Mouse (Mus musculus): ENCODE data around the gene Rdh16. TPM values are rescaled to one million over a fixed set of nuclear protein-coding genes. Genes with fewer than 3 reads are reported as not detected.
"Not testable (repeated sequence)": the region's sequence is repeated elsewhere in the genome, so short reads cannot be mapped to it uniquely, and the experiment has no call there.

Gene Rdh16
- polyA plus RNA-seq, 1 experiment from 2014 or later, result not detected

DNA sequence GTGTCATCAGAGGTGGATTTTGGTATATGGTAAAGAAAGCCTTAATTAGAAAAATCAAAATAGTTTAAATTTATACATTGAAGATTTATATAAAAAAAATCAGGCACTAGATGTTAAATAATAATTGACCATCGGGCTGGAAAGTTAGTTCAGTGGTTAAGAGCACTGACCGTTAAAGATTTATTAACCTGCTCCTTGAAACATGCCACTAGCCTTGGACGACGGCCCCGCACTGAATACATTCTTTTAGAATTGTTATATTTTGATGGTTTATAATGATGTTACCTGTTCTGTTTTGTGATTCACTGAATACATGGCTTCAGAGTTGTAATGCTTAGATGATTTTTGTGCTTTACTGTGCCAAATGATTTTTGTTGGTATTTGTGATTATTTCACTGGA, 45.0 kb downstream of the Rdh16 start:
- not testable (repeated sequence) for H3K36me3 ChIP-seq (ENCODE audit: control insufficient read depth, insufficient read depth); H3K4me2 ChIP-seq (ENCODE audit: low read depth, low read length); H3K27me3 ChIP-seq (ENCODE audit: control insufficient read depth, insufficient read depth, low read length); H3K27ac ChIP-seq (ENCODE audit: low read length); H3K9ac ChIP-seq (ENCODE audit: low read length); H3K9me3 ChIP-seq (replicated peaks; ENCODE audit: control insufficient read depth, low read length); ATAC-seq (replicated peaks; ENCODE audit: extremely low read depth, insufficient read depth, low FRiP score); H3K4me3 ChIP-seq (ENCODE audit: low read length); H3K4me1 ChIP-seq (ENCODE audit: control insufficient read depth, insufficient read depth, low read length)
- 90% methylated on average over 5 of the region's 5 CpGs for WGBS

DNA sequence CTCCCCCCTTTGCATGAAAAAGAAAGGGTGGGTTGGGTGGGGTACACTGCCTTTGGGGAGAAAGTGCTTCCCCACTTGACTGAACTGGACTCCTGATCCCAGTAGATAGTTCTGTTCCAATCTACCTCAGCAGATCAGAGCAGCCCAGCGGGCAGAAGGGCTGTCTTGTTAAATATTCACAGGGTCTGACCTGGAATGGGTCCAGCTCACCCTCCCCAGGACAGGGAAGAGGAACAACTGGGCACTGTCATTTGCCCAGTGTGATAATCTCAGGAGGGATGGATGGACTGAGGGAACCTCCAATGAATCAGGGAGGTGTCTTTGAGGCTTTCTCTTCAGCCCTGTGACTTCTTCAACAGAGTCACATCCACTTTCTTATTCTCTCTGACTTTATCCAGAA, 47.1 kb downstream of the Rdh16 start:
- 45% methylated on average over 1 of the region's 1 CpGs for WGBS
- H3K9me3 ChIP-seq (replicated peaks; ENCODE audit: control insufficient read depth, low read length), result 0 out of 2 replicates have a peak, but pooled peaks cover 3% of the 10 kb centered on the region

DNA sequence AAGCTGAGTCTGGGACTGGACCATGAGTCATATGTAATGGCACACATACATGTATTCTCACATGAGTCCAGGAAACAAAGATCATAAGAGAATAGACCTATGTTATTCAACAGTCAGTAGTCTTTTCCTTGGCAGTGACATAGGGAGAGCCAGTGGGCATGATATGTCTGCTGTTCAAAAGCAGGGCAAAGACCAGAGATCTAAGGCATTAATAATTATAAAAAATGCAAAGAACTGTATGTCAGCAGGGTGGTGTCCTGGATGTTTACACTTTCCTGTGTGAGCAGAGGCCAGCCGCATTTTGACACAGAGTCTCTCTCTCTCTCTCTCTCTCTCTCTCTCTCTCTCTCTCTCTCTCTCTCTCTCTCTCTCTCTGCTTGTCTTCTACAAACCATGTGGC, 48.7 kb downstream of the Rdh16 start, which contains the start of gene Rdh19:
Rdh19 (plus strand) TSS at position 301 of the 400 bp plus-strand sequence.
- H3K9me3 ChIP-seq (replicated peaks; ENCODE audit: control insufficient read depth, low read length), result 0 out of 2 replicates have a peak, but pooled peaks cover 3% of the 10 kb centered on the region
- WGBS, result 50% methylated on average over 1 of the region's 1 CpGs
- no peak within 1 kb of the TSS for H3K9ac ChIP-seq (ENCODE audit: low read length)
- no peaks in the 10 kb centered on the region for H3K27me3 ChIP-seq (ENCODE audit: control insufficient read depth, insufficient read depth, low read length)
- ATAC-seq (replicated peaks; ENCODE audit: extremely low read depth, insufficient read depth, low FRiP score), result no peak
- H3K4me2 ChIP-seq (ENCODE audit: low read depth, low read length), result no peak within 1 kb of the TSS
- H3K36me3 ChIP-seq (ENCODE audit: control insufficient read depth, insufficient read depth), result no peaks in the 10 kb centered on the region
- no peak within 1 kb of the TSS for H3K4me3 ChIP-seq (ENCODE audit: low read length)
- H3K27ac ChIP-seq (ENCODE audit: low read length), result no peak within 1 kb of the TSS
- no peaks in the 10 kb centered on the region for H3K4me1 ChIP-seq (ENCODE audit: control insufficient read depth, insufficient read depth, low read length)

More for the DNA sequence above, 47.1 kb downstream of the Rdh16 start:
- no peak overlapping the region for H3K4me2 ChIP-seq (ENCODE audit: low read depth, low read length)
- H3K27me3 ChIP-seq (ENCODE audit: control insufficient read depth, insufficient read depth, low read length), result no peaks in the 10 kb centered on the region
- no peak overlapping the region for H3K9ac ChIP-seq (ENCODE audit: low read length)
- no peak overlapping the region for H3K4me3 ChIP-seq (ENCODE audit: low read length)
- no peak for ATAC-seq (replicated peaks; ENCODE audit: extremely low read depth, insufficient read depth, low FRiP score)
- no peaks in the 10 kb centered on the region for H3K4me1 ChIP-seq (ENCODE audit: control insufficient read depth, insufficient read depth, low read length)
- H3K27ac ChIP-seq (ENCODE audit: low read length), result no peak overlapping the region
- H3K36me3 ChIP-seq (ENCODE audit: control insufficient read depth, insufficient read depth), result no peaks in the 10 kb centered on the region

GRCm38 (mm10) chr10:127856376-127856775, 55.4 kb downstream of the Rdh16 start:
- Histone ChIP-seq H3K4me1 (ENCODE audit: control insufficient read depth, insufficient read depth, low read length) (no peaks in the 10 kb centered on the region), H3K27me3 (ENCODE audit: control insufficient read depth, insufficient read depth, low read length) (no peaks in the 10 kb centered on the region), H3K9me3 (replicated peaks; ENCODE audit: control insufficient read depth, low read length) (no peaks in the 10 kb centered on the region), H3K27ac (ENCODE audit: low read length) (no peak overlapping the region), H3K4me2 (ENCODE audit: low read depth, low read length) (no peak overlapping the region), H3K9ac (ENCODE audit: low read length) (no peak overlapping the region), H3K4me3 (ENCODE audit: low read length) (no peak overlapping the region), H3K36me3 (ENCODE audit: control insufficient read depth, insufficient read depth) (no peaks in the 10 kb centered on the region)
- no peak for ATAC-seq (replicated peaks; ENCODE audit: extremely low read depth, insufficient read depth, low FRiP score)

DNA sequence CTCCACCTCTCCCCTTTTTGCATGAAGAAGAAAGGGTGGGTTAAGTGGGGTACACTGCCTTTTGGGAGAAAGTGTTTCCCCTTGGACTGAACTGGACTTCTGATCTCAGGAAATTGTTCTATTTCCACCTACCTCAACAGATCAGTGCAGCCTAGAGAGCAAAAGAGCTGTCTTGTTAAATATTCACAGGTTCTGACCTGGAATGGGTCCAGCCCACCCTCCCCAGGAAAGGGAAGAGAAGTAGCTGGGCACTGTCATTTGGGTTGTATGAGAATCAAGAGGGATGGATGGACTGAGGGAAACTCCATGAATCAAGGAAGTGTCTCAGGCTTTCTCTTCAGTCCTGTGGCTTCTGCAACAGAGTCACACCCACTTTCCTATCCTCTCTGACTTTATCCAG, 64.0 kb downstream of the Rdh16 start:
- no peaks in the 10 kb centered on the region for H3K4me1 ChIP-seq (ENCODE audit: control insufficient read depth, insufficient read depth, low read length)
- no peaks in the 10 kb centered on the region for H3K36me3 ChIP-seq (ENCODE audit: control insufficient read depth, insufficient read depth)

DNA sequence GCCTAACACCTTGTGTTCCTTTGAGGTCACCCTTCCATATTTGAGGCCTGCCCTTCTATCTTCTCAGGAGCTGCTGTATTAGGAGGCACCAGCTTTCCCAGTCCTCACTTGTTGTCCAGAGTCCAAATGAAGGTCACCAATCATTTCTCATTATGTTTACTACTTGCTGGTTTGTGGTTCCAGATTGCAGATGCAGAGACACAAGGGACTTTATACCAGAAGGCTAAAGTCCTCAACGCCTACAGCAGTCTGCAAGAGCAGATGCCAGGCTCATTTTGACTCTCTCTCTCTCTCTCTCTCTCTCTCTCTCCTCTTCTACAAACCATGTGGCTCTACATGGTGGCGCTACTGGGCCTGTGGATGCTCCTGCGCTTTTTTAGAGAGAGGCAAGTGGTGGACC, 65.3 kb downstream of the Rdh16 start, which contains the start of gene Rdh16f2:
Rdh16f2 (plus strand) TSS at position 243 of the 400 bp plus-strand sequence.
- no peaks in the 10 kb centered on the region for H3K9me3 ChIP-seq (replicated peaks; ENCODE audit: control insufficient read depth, low read length)
- no peak within 1 kb of the TSS for H3K4me3 ChIP-seq (ENCODE audit: low read length)
- WGBS, result 64% methylated on average over 3 of the region's 3 CpGs
- no peak within 1 kb of the TSS for H3K4me2 ChIP-seq (ENCODE audit: low read depth, low read length)
- no peak for ATAC-seq (replicated peaks; ENCODE audit: extremely low read depth, insufficient read depth, low FRiP score)
- no peaks in the 10 kb centered on the region for H3K36me3 ChIP-seq (ENCODE audit: control insufficient read depth, insufficient read depth)
- H3K27ac ChIP-seq (ENCODE audit: low read length), result no peak within 1 kb of the TSS
- H3K9ac ChIP-seq (ENCODE audit: low read length), result no peak within 1 kb of the TSS
- H3K27me3 ChIP-seq (ENCODE audit: control insufficient read depth, insufficient read depth, low read length), result no peaks in the 10 kb centered on the region
- no peaks in the 10 kb centered on the region for H3K4me1 ChIP-seq (ENCODE audit: control insufficient read depth, insufficient read depth, low read length)

More for the DNA sequence above, 64.0 kb downstream of the Rdh16 start:
- no peak for ATAC-seq (replicated peaks; ENCODE audit: extremely low read depth, insufficient read depth, low FRiP score)
- no peaks in the 10 kb centered on the region for H3K9me3 ChIP-seq (replicated peaks; ENCODE audit: control insufficient read depth, low read length)
- H3K27me3 ChIP-seq (ENCODE audit: control insufficient read depth, insufficient read depth, low read length), result no peaks in the 10 kb centered on the region
- H3K4me2 ChIP-seq (ENCODE audit: low read depth, low read length), result no peak overlapping the region
- H3K27ac ChIP-seq (ENCODE audit: low read length), result no peak overlapping the region
- H3K9ac ChIP-seq (ENCODE audit: low read length), result no peak overlapping the region
- no peak overlapping the region for H3K4me3 ChIP-seq (ENCODE audit: low read length)

GRCm38 (mm10) chr10:127872484-127872883, 71.5 kb downstream of the Rdh16 start:
- WGBS, result 61% methylated on average over 4 of the region's 4 CpGs
- H3K4me2 ChIP-seq (ENCODE audit: low read depth, low read length), result no peak overlapping the region
- no peak overlapping the region for H3K27ac ChIP-seq (ENCODE audit: low read length)
- no peaks in the 10 kb centered on the region for H3K9me3 ChIP-seq (replicated peaks; ENCODE audit: control insufficient read depth, low read length)
- ATAC-seq (replicated peaks; ENCODE audit: extremely low read depth, insufficient read depth, low FRiP score), result no peak
- H3K4me1 ChIP-seq (ENCODE audit: control insufficient read depth, insufficient read depth, low read length), result no peaks in the 10 kb centered on the region
- H3K36me3 ChIP-seq (ENCODE audit: control insufficient read depth, insufficient read depth), result no peaks in the 10 kb centered on the region
- no peak overlapping the region for H3K4me3 ChIP-seq (ENCODE audit: low read length)
- H3K27me3 ChIP-seq (ENCODE audit: control insufficient read depth, insufficient read depth, low read length), result no peaks in the 10 kb centered on the region
- no peak overlapping the region for H3K9ac ChIP-seq (ENCODE audit: low read length)

- Histone ChIP-seq H3K4me3 (ENCODE audit: low read length) (no peak overlapping the region), H3K27ac (ENCODE audit: low read length) (no peak overlapping the region), H3K9me3 (replicated peaks; ENCODE audit: control insufficient read depth, low read length) (no peaks in the 10 kb centered on the region), H3K4me2 (ENCODE audit: low read depth, low read length) (no peak overlapping the region), H3K4me1 (ENCODE audit: control insufficient read depth, insufficient read depth, low read length) (peaks cover 5% of the 10 kb centered on the region; the same call in 1 of the 2 replicates), H3K9ac (ENCODE audit: low read length) (no peak overlapping the region), H3K36me3 (ENCODE audit: control insufficient read depth, insufficient read depth) (no peaks in the 10 kb centered on the region), H3K27me3 (ENCODE audit: control insufficient read depth, insufficient read depth, low read length) (no peaks in the 10 kb centered on the region)
- ATAC-seq (replicated peaks; ENCODE audit: extremely low read depth, insufficient read depth, low FRiP score), result no peak
- 31% methylated on average over 2 of the region's 2 CpGs for WGBS
Measured at GRCm38 (mm10) chr10:127877681-127878080, 76.7 kb downstream of the Rdh16 start.

- Histone ChIP-seq H3K4me2 (ENCODE audit: low read depth, low read length) (no peak overlapping the region), H3K4me1 (ENCODE audit: control insufficient read depth, insufficient read depth, low read length) (peaks cover 5% of the 10 kb centered on the region; the same call in 1 of the 2 replicates), H3K9me3 (replicated peaks; ENCODE audit: control insufficient read depth, low read length) (no peaks in the 10 kb centered on the region), H3K27ac (ENCODE audit: low read length) (no peak overlapping the region), H3K9ac (ENCODE audit: low read length) (no peak overlapping the region), H3K27me3 (ENCODE audit: control insufficient read depth, insufficient read depth, low read length) (no peaks in the 10 kb centered on the region), H3K4me3 (ENCODE audit: low read length) (no peak overlapping the region), H3K36me3 (ENCODE audit: control insufficient read depth, insufficient read depth) (no peaks in the 10 kb centered on the region)
- no peak; the same call in 1 of the 2 replicates for ATAC-seq (replicated peaks; ENCODE audit: extremely low read depth, insufficient read depth, low FRiP score)
- WGBS, result 56% methylated on average over 3 of the region's 3 CpGs
Measured at GRCm38 (mm10) chr10:127878262-127879057, 77.5 kb downstream of the Rdh16 start.
